Mouse (Mus musculus) embryonic facial prominence, embryonic 14.5 days (tissue): Measurements from ENCODE around the gene Mrgprf. TPM values are rescaled to one million over a fixed set of nuclear protein-coding genes. Genes with fewer than 3 reads are reported as not detected.

Experiments used
- ATAC-seq: fragments of 200-750 bp; cut with Nextera tagmentation; 2 replicates; pipeline ENCODE4 v1.8.0; 2017; ENCODE audit warnings: low read depth, moderate number of reproducible peaks, moderate TSS enrichment
- DNase-seq: peaks from one replicate; pipeline ENCODE4 v3.0.0-alpha.2; 2015; ENCODE audit warnings: low spot score
- H3K27ac ChIP-seq: fragments of 300-500 bp; sonication (generic); replicated peaks from 2 replicates; pipeline ENCODE4 v1.5.1; 2014; ENCODE audit warnings: low read depth, mild to moderate bottlenecking, low read length, moderate library complexity
- H3K27me3 ChIP-seq: fragments of 300-500 bp; sonication (generic); replicated peaks from 2 replicates; pipeline ENCODE4 v1.6.1; 2014; ENCODE audit warnings: low read length; ENCODE audit not compliant: control insufficient read depth, insufficient read depth
- H3K36me3 ChIP-seq: fragments of 300-500 bp; sonication (generic); 2 replicates; pipeline ENCODE4 v1.6.1; 2014; ENCODE audit warnings: low read length, mixed read lengths; ENCODE audit not compliant: control insufficient read depth, insufficient read depth
- H3K4me1 ChIP-seq: fragments of 300-500 bp; sonication (generic); 2 replicates; pipeline ENCODE4 v1.6.1; 2014; ENCODE audit warnings: antibody characterized with exemption, low read length; ENCODE audit not compliant: control insufficient read depth, insufficient read depth
- H3K4me2 ChIP-seq: fragments of 300-500 bp; sonication (generic); 2 replicates; pipeline ENCODE4 v1.6.1; 2014; ENCODE audit warnings: low read depth, mild to moderate bottlenecking, low read length, moderate library complexity, mixed read lengths
- H3K4me3 ChIP-seq: fragments of 300-500 bp; sonication (generic); 2 replicates; pipeline ENCODE4 v1.5.1; 2014; ENCODE audit warnings: low read depth, mild to moderate bottlenecking, low read length
- H3K9ac ChIP-seq: fragments of 300-500 bp; sonication (generic); 2 replicates; pipeline ENCODE4 v1.6.1; 2014; ENCODE audit warnings: low read depth, mild to moderate bottlenecking, low read length, moderate library complexity, mixed read lengths
- H3K9me3 ChIP-seq: fragments of 300-500 bp; sonication (generic); 2 replicates; pipeline ENCODE4 v1.6.1; 2016; ENCODE audit warnings: low read length; ENCODE audit not compliant: control insufficient read depth
- WGBS: fragments of 180-500 bp; shearing (Covaris S2); extraction: QIAGEN DNeasy Blood & Tissue Kit; methylation state at CpG from one replicate; pipeline ENCODE4 v1.1.7; 2014; 5-methylcytosine and 5-hydroxymethylcytosine counted together
- polyA plus RNA-seq: library from polyadenylated mRNA; unstranded; fragments of >200 nt; fragmentation: Nextera tagmentation; extraction: Ambion mirVana; gene quantifications from 2 replicates; pipeline ENCODE4 v1.2.1, GENCODE M21; 2014

Mrgprf gene
- polyA plus RNA-seq, result 7.5 and 10.0 TPM in 2 replicates

- Histone ChIP-seq H3K4me1 (peaks cover 28% of the 10 kb centered on the region), H3K27me3 (no peaks in the 10 kb centered on the region), H3K4me3 (0 out of 2 replicates have a peak within 1 kb of the TSS, but pooled peaks have one; percentile 10), H3K36me3 (no peaks in the 10 kb centered on the region), H3K9me3 (no peaks in the 10 kb centered on the region), H3K27ac (peak within 1 kb of the TSS; percentile 56), H3K4me2 (peak within 1 kb of the TSS; percentile 3; the same call in 1 of the 2 replicates), H3K9ac (no peak within 1 kb of the TSS; the same call in 1 of the 2 replicates)
- peak; percentile 70 for DNase-seq
- WGBS, result 23% methylated on average over 10 of the region's 13 CpGs
- ATAC-seq, result no peak
Measured at GRCm38 (mm10) chr7:145300321-145301007, at the start of gene Mrgprf. Mrgprf (plus strand) TSS chr7:145300828.

GRCm38 (mm10) chr7:145252715-145253476 lies 47.7 kb upstream of the Mrgprf start:
- Histone ChIP-seq H3K9ac (no peak overlapping the region), H3K27me3 (no peaks in the 10 kb centered on the region), H3K4me1 (no peaks in the 10 kb centered on the region), H3K4me3 (no peak overlapping the region), H3K27ac (no peak overlapping the region), H3K9me3 (no peaks in the 10 kb centered on the region), H3K4me2 (no peak overlapping the region), H3K36me3 (peaks cover 24% of the 10 kb centered on the region; the same call in 1 of the 2 replicates)
- peak; percentile 59; the same call in 1 of the 2 replicates for ATAC-seq
- 24% methylated on average over 8 of the region's 8 CpGs for WGBS
- DNase-seq, result peak; percentile 89

GRCm38 (mm10) chr7:145253986-145254630 lies 46.5 kb upstream of the Mrgprf start:
- no peak overlapping the region for H3K4me3 ChIP-seq
- peaks cover 30% of the 10 kb centered on the region; the same call in 1 of the 2 replicates for H3K36me3 ChIP-seq
- no peak overlapping the region for H3K9ac ChIP-seq
- no peak overlapping the region for H3K27ac ChIP-seq
- H3K27me3 ChIP-seq, result no peaks in the 10 kb centered on the region
- WGBS, result 58% methylated on average over 3 of the region's 3 CpGs
- no peak overlapping the region for H3K4me2 ChIP-seq
- no peak for DNase-seq
- H3K9me3 ChIP-seq, result no peaks in the 10 kb centered on the region
- no peaks in the 10 kb centered on the region for H3K4me1 ChIP-seq
- ATAC-seq, result no peak

GRCm38 (mm10) chr7:145256092-145256491 lies 44.5 kb upstream of the Mrgprf start:
- H3K9me3 ChIP-seq, result no peaks in the 10 kb centered on the region
- no peak overlapping the region for H3K9ac ChIP-seq
- DNase-seq, result no peak
- peaks cover 46% of the 10 kb centered on the region; the same call in 1 of the 2 replicates for H3K36me3 ChIP-seq
- no peak overlapping the region for H3K4me3 ChIP-seq
- WGBS, result 70% methylated on average over 1 of the region's 1 CpGs
- H3K27ac ChIP-seq, result no peak overlapping the region
- H3K4me2 ChIP-seq, result no peak overlapping the region
- H3K4me1 ChIP-seq, result no peaks in the 10 kb centered on the region
- no peaks in the 10 kb centered on the region for H3K27me3 ChIP-seq
- no peak for ATAC-seq

GRCm38 (mm10) chr7:145264202-145264601 lies 36.4 kb upstream of the Mrgprf start:
- no peaks in the 10 kb centered on the region for H3K9me3 ChIP-seq
- H3K27ac ChIP-seq, result no peak overlapping the region
- peak; percentile 46 for DNase-seq
- peaks cover 62% of the 10 kb centered on the region for H3K36me3 ChIP-seq
- 76% methylated on average over 9 of the region's 9 CpGs for WGBS
- no peak overlapping the region for H3K4me3 ChIP-seq
- H3K4me1 ChIP-seq, result no peaks in the 10 kb centered on the region
- H3K4me2 ChIP-seq, result no peak overlapping the region
- ATAC-seq, result no peak
- H3K27me3 ChIP-seq, result no peaks in the 10 kb centered on the region
- H3K9ac ChIP-seq, result no peak overlapping the region

- no peak overlapping the region for H3K4me3 ChIP-seq
- WGBS, result 86% methylated on average over 2 of the region's 2 CpGs
- no peaks in the 10 kb centered on the region for H3K4me1 ChIP-seq
- no peaks in the 10 kb centered on the region for H3K9me3 ChIP-seq
- H3K36me3 ChIP-seq, result peaks cover 64% of the 10 kb centered on the region
- no peak overlapping the region for H3K9ac ChIP-seq
- H3K27ac ChIP-seq, result no peak overlapping the region
- no peak for ATAC-seq
- no peak overlapping the region for H3K4me2 ChIP-seq
- no peaks in the 10 kb centered on the region for H3K27me3 ChIP-seq
- no peak for DNase-seq
Measured at GRCm38 (mm10) chr7:145266011-145266410, 34.6 kb upstream of the Mrgprf start.

- H3K27ac ChIP-seq, result no peak overlapping the region
- peaks cover 72% of the 10 kb centered on the region for H3K36me3 ChIP-seq
- H3K9me3 ChIP-seq, result no peaks in the 10 kb centered on the region
- no peaks in the 10 kb centered on the region for H3K27me3 ChIP-seq
- no peak overlapping the region for H3K9ac ChIP-seq
- DNase-seq (no peak), ATAC-seq (no peak)
- WGBS, result 85% methylated on average over 7 of the region's 7 CpGs
- no peak overlapping the region for H3K4me3 ChIP-seq
- no peak overlapping the region for H3K4me2 ChIP-seq
- H3K4me1 ChIP-seq, result no peaks in the 10 kb centered on the region
Measured at GRCm38 (mm10) chr7:145268890-145269289, 31.7 kb upstream of the Mrgprf start.

- ATAC-seq, result no peak
- no peak for DNase-seq
- 94% methylated on average over 5 of the region's 5 CpGs for WGBS
- no peaks in the 10 kb centered on the region for H3K9me3 ChIP-seq
- no peak overlapping the region for H3K9ac ChIP-seq
- no peaks in the 10 kb centered on the region for H3K27me3 ChIP-seq
- H3K4me3 ChIP-seq, result no peak overlapping the region
- H3K4me2 ChIP-seq, result no peak overlapping the region
- peaks cover 88% of the 10 kb centered on the region for H3K36me3 ChIP-seq
- H3K4me1 ChIP-seq, result no peaks in the 10 kb centered on the region
- no peak overlapping the region for H3K27ac ChIP-seq
Measured at GRCm38 (mm10) chr7:145270955-145271354, 29.7 kb upstream of the Mrgprf start.
